Mouse (Mus musculus): ENCODE results near the gene Acat3. TPM values are rescaled to one million over a fixed set of nuclear protein-coding genes. Genes with fewer than 3 reads are reported as not detected.
"Not testable (repeated sequence)": the region's sequence is repeated elsewhere in the genome, so short reads cannot be mapped to it uniquely, and the experiment has no call there.

Gene Acat3
- polyA plus RNA-seq, 1 experiment from 2014 or later, result 38.4 TPM

GRCm38 (mm10) chr17:12941543-12942260 lies 1.3 kb upstream of the Acat3 start:
- no peaks in the 10 kb centered on the region for H3K27me3 ChIP-seq (ENCODE audit: insufficient read depth, low read length)
- no peak overlapping the region for H3K27ac ChIP-seq (ENCODE audit: low read depth)
- DNase-seq, result no peak
- no peak overlapping the region for H3K4me3 ChIP-seq (ENCODE audit: low read depth, low read length)
- ATAC-seq, result no peak
- H3K36me3 ChIP-seq (replicated peaks; ENCODE audit: insufficient read depth, low read length), result peaks cover 11% of the 10 kb centered on the region; the same call in 1 of the 2 replicates
- no peak overlapping the region for H3K4me2 ChIP-seq (ENCODE audit: low read depth, low read length)
- H3K4me1 ChIP-seq (ENCODE audit: insufficient read depth), result peaks cover 8% of the 10 kb centered on the region
- H3K9me3 ChIP-seq (ENCODE audit: low read length), result no peaks in the 10 kb centered on the region
- no peak for TF ChIP-seq CTCF (IDR thresholded peaks at IDR 0.05; ENCODE audit: low read depth)
- no peak for TF ChIP-seq EP300 (IDR thresholded peaks at IDR 0.05; ENCODE audit: low read depth)
- H3K9ac ChIP-seq (replicated peaks), result no peak overlapping the region
- WGBS (ENCODE audit: insufficient replicate concordance), result 65% methylated on average over 8 of the region's 8 CpGs

DNA sequence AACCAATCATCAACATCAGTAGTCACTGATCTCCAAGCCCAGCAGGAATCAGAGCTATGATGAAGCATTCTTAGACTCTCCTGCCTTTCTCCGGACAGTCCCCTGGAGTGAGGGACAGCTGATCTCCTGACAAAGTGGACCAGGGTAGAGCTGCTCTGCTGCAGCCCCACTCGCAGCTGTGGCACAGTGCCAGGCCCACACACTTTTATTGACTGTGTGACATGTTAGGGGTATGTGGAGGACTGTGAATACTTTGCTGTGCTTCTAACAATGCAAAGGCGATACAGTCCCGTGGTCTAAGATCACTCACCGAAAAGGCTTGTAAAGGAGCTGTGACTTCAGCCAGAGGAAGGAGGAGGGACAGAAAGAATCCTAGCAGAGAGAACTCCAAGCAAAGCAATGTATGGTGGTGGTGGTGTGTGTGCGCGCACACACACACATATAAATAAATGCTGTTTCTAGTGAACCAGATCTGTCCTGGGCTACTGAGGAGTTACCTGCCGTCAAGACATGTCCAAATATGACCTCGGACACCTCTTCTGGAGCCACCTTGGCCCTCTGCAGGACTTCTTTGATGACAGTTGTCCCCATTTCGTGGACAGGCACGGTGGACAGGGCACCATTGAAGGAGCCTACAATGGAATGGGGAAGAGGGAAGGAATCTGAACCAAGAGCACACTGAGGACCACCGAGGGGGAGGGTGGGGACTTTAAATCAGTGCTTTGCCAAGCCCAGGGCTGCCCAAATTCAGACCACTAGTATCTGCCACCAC lies 837 bp downstream of the Acat3 start:
- H3K9me3 ChIP-seq (ENCODE audit: low read length), result not testable (repeated sequence)
- 0 out of 2 replicates have a peak, but pooled peaks have one; percentile 5 for ATAC-seq
- WGBS (ENCODE audit: insufficient replicate concordance), result 44% methylated on average over 2 of the region's 12 CpGs

DNA sequence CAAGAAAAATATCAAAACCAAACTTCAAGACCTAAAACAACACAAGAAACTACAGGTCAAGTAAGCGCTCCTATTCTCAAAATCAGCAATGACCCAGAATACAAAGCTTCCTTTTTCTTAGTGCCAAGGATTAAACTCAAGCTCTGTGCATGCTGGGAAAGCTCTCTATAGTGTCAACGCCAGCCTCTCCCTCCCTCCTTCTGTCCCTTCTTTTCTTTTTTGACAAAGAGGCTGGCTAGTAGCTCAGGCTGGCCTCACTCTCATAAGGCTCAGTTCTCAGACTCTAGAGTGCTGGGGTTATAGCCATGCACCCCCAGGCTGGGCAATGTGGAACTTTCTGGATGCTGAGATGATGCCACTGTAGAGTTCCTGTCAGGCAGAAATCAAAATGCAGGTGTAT lies 2.3 kb downstream of the Acat3 start:
- Histone ChIP-seq H3K27me3 (ENCODE audit: insufficient read depth, low read length) (no peaks in the 10 kb centered on the region), H3K27ac (ENCODE audit: low read depth) (peak overlapping the region; percentile 71), H3K9ac (replicated peaks) (no peak overlapping the region)

More for the DNA sequence above, 837 bp downstream of the Acat3 start:
- not testable (repeated sequence) for H3K4me1 ChIP-seq (ENCODE audit: insufficient read depth); H3K36me3 ChIP-seq (replicated peaks; ENCODE audit: insufficient read depth, low read length); DNase-seq; H3K27me3 ChIP-seq (ENCODE audit: insufficient read depth, low read length)
- Histone ChIP-seq H3K9ac (replicated peaks) (peak overlapping the region; percentile 44), H3K4me2 (ENCODE audit: low read depth, low read length) (peak overlapping the region; percentile 73), H3K27ac (ENCODE audit: low read depth) (peak overlapping the region; percentile 68), H3K4me3 (ENCODE audit: low read depth, low read length) (peak overlapping the region; percentile 39)

GRCm38 (mm10) chr17:12937412-12937970 lies 2.9 kb downstream of the Acat3 start:
- DNase-seq, result peak; percentile 40

More for the DNA sequence above, 2.3 kb downstream of the Acat3 start:
- DNase-seq (no peak), ATAC-seq (no peak)
- Histone ChIP-seq H3K4me2 (ENCODE audit: low read depth, low read length) (peak overlapping the region; percentile 6; the same call in 1 of the 2 replicates), H3K36me3 (replicated peaks; ENCODE audit: insufficient read depth, low read length) (0 out of 2 replicates have a peak, but pooled peaks cover 1% of the 10 kb centered on the region), H3K4me1 (ENCODE audit: insufficient read depth) (peaks cover 8% of the 10 kb centered on the region), H3K4me3 (ENCODE audit: low read depth, low read length) (no peak overlapping the region), H3K9me3 (ENCODE audit: low read length) (no peaks in the 10 kb centered on the region)
- TF ChIP-seq CTCF (IDR thresholded peaks at IDR 0.05; ENCODE audit: low read depth) (no peak), EP300 (IDR thresholded peaks at IDR 0.05; ENCODE audit: low read depth) (no peak)
- WGBS (ENCODE audit: insufficient replicate concordance), result 55% methylated on average over 2 of the region's 2 CpGs

DNA sequence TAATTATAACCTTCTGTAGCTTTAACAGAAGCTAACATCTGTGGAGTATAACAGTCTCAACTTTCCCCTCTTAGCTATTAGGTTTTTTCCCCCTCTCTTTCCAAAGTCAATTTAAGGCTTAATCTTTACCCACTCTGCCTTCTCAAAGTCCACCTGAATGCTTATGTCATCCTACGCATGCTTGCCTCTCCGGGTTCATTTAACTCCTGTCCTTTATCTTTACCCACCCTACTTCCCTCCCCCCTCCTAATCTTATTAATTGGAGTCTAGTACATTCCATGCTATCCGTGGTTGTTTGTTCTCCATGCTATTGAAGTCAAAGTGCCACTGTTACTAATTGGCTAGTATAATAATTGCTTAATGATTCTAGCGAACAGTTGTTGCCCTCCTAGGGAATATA lies 4.7 kb downstream of the Acat3 start:
- ATAC-seq (peak; percentile 69), DNase-seq (no peak)
- no peaks in the 10 kb centered on the region for H3K27me3 ChIP-seq (ENCODE audit: insufficient read depth, low read length)
- H3K4me1 ChIP-seq (ENCODE audit: insufficient read depth), result peaks cover 3% of the 10 kb centered on the region; the same call in 1 of the 2 replicates
- H3K4me2 ChIP-seq (ENCODE audit: low read depth, low read length), result no peak overlapping the region
- TF ChIP-seq CTCF (IDR thresholded peaks at IDR 0.05; ENCODE audit: low read depth) (no peak), EP300 (IDR thresholded peaks at IDR 0.05; ENCODE audit: low read depth) (peak; percentile 72; the same call in 1 of the 2 replicates)
- 40% methylated on average over 4 of the region's 4 CpGs for WGBS (ENCODE audit: insufficient replicate concordance)
- H3K4me3 ChIP-seq (ENCODE audit: low read depth, low read length), result no peak overlapping the region
- H3K27ac ChIP-seq (ENCODE audit: low read depth), result peak overlapping the region; percentile 71
- no peak overlapping the region for H3K9ac ChIP-seq (replicated peaks)
- no peaks in the 10 kb centered on the region for H3K9me3 ChIP-seq (ENCODE audit: low read length)
- H3K36me3 ChIP-seq (replicated peaks; ENCODE audit: insufficient read depth, low read length), result no peaks in the 10 kb centered on the region

More at GRCm38 (mm10) chr17:12937412-12937970, 2.9 kb downstream of the Acat3 start:
- WGBS (ENCODE audit: insufficient replicate concordance), result 67% methylated on average over 2 of the region's 2 CpGs
- Histone ChIP-seq H3K4me2 (ENCODE audit: low read depth, low read length) (no peak overlapping the region), H3K9ac (replicated peaks) (no peak overlapping the region), H3K4me1 (ENCODE audit: insufficient read depth) (peaks cover 8% of the 10 kb centered on the region), H3K4me3 (ENCODE audit: low read depth, low read length) (no peak overlapping the region), H3K36me3 (replicated peaks; ENCODE audit: insufficient read depth, low read length) (no peaks in the 10 kb centered on the region), H3K9me3 (ENCODE audit: low read length) (no peaks in the 10 kb centered on the region), H3K27me3 (ENCODE audit: insufficient read depth, low read length) (no peaks in the 10 kb centered on the region), H3K27ac (ENCODE audit: low read depth) (peak overlapping the region; percentile 71)
- TF ChIP-seq EP300 (IDR thresholded peaks at IDR 0.05; ENCODE audit: low read depth) (no peak), CTCF (IDR thresholded peaks at IDR 0.05; ENCODE audit: low read depth) (no peak)
- peak; percentile 64 for ATAC-seq

GRCm38 (mm10) chr17:12931576-12931975 lies 8.8 kb downstream of the Acat3 start:
- H3K27me3 ChIP-seq (ENCODE audit: insufficient read depth, low read length); H3K4me3 ChIP-seq (ENCODE audit: low read depth, low read length); H3K9ac ChIP-seq (replicated peaks); ATAC-seq; H3K4me2 ChIP-seq (ENCODE audit: low read depth, low read length); H3K36me3 ChIP-seq (replicated peaks; ENCODE audit: insufficient read depth, low read length); DNase-seq; H3K4me1 ChIP-seq (ENCODE audit: insufficient read depth); H3K9me3 ChIP-seq (ENCODE audit: low read length); H3K27ac ChIP-seq (ENCODE audit: low read depth): not testable (repeated sequence)
- 86% methylated on average over 5 of the region's 5 CpGs for WGBS (ENCODE audit: insufficient replicate concordance)

Measured in liver, postnatal 0 days (tissue).